Mouse (Mus musculus) thymus, adult 2 months (tissue): Measurements from ENCODE around the gene Svop. TPM values are rescaled to one million over a fixed set of nuclear protein-coding genes. Genes with fewer than 3 reads are reported as not detected.
A peak's percentile ranks its signal among the peaks of the same experiment; 100 is the strongest.

Experiments
- DNase-seq: peaks from one replicate; pipeline ENCODE4 v3.0.0; 2021
- H3K27ac ChIP-seq: fragments of 200-500 bp; 2 replicates; pipeline ENCODE4 v1.5.1; 2012; ENCODE audit warnings: low read length, control low read depth; ENCODE audit not compliant: control insufficient read depth, insufficient read depth
- H3K27me3 ChIP-seq: fragments of 200-500 bp; 2 replicates; pipeline ENCODE4 v1.6.1; 2012; ENCODE audit warnings: mild to moderate bottlenecking, low read length, moderate library complexity, mixed read lengths; ENCODE audit not compliant: control insufficient read depth, insufficient read depth
- H3K36me3 ChIP-seq: fragments of 200-500 bp; 2 replicates; pipeline ENCODE4 v1.6.1; 2012; ENCODE audit warnings: mild to moderate bottlenecking, low read length, moderate library complexity; ENCODE audit not compliant: control insufficient read depth, insufficient read depth
- H3K4me1 ChIP-seq: fragments of 200-500 bp; replicated peaks from 2 replicates; pipeline ENCODE4 v1.6.1; 2012; ENCODE audit warnings: low read length; ENCODE audit not compliant: control insufficient read depth, insufficient read depth
- H3K4me3 ChIP-seq: fragments of 200-500 bp; 2 replicates; pipeline ENCODE4 v1.5.1; 2012; ENCODE audit warnings: mild to moderate bottlenecking, low read length, control low read depth, moderate library complexity; ENCODE audit not compliant: control insufficient read depth, insufficient read depth
- CTCF ChIP-seq: fragments of 200-500 bp; IDR thresholded peaks from 2 replicates; pipeline ENCODE4 v1.5.1; 2012; ENCODE audit warnings: mild to moderate bottlenecking, control low read depth, low read length, moderate library complexity, borderline replicate concordance; ENCODE audit not compliant: control insufficient read depth, poor library complexity, insufficient read depth; ENCODE audit errors: extremely low read depth
- POLR2A ChIP-seq: fragments of 200-500 bp; IDR thresholded peaks from 2 replicates; pipeline ENCODE4 v1.6.1; 2012; ENCODE audit warnings: mild to moderate bottlenecking, low read length, control low read depth, moderate library complexity; ENCODE audit not compliant: control insufficient read depth, poor library complexity, insufficient read depth; ENCODE audit errors: extremely low read depth
- WGBS: fragments of 180-500 bp; shearing (Covaris S2); methylation state at CpG from one replicate; pipeline ENCODE4 v1.1.7; 2018; 5-methylcytosine and 5-hydroxymethylcytosine counted together
- polyA plus RNA-seq: library from polyadenylated mRNA; depleted of rRNA; stranded (reverse); fragments of >200 nt; gene quantifications from 2 replicates; pipeline ENCODE4 v1.2.3, GENCODE M21; 2012

Svop gene
- polyA plus RNA-seq, 1 experiment = 0.05 TPM

DNA sequence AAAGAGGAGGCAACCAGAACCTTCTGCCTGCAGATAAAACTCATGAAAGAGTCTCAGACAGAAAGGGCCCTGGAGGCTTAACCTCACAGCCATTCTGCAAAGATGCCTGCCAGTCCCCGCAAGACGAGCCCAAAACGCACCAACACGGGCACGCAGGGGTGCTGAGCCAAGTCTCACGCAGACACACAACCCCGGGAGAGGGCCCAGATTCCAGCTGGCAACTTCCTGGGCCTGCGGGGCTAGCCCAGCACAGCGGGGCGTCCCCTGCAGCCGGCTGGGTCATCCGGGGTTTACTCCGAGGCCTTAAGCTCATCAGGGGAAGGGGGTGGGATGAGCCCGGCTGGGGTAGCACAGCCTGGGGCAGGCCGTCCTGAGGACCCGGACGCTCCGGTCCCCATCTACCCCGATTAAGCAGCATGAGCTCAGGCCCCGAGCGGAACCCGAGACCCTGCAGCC, 98.3 kb downstream of the Svop start:
- TF ChIP-seq POLR2A (no peak), CTCF (no peak)
- H3K27ac ChIP-seq = peak overlapping the region; percentile 52
- H3K27me3 ChIP-seq = no peaks in the 10 kb centered on the region; the same call in 1 of the 2 replicates
- peaks cover 8% of the 10 kb centered on the region for H3K4me1 ChIP-seq
- H3K4me3 ChIP-seq = peak overlapping the region; percentile 61
- no peaks in the 10 kb centered on the region for H3K36me3 ChIP-seq
- peak; percentile 25 for DNase-seq
- under 1% methylated on average over 22 of the region's 22 CpGs for WGBS

DNA sequence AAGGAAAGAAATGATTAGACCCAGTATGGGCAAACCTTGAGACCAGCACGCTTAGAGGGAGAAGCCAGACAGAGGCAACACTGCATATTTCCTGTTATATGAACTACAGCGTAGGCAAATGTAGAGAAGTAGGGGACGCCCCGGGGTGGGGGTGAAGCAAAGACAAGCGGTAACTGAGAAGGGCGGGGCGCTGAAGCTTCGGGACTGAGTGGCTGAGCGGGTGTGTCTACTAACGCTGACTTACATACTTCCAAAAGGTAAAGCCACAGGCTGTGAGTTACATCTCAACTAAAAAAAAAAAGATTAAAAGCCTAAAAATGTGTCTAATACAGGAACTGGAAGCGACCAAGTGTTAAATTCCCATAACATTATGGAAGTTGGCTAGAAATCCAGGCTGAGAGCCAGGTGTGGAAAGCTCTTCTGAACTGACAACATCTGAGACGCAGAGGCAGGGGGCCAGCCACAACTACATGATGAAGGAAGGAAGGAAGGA, 99.0 kb downstream of the Svop start:
- peak; percentile 74 for DNase-seq
- 2% methylated on average over 12 of the region's 12 CpGs for WGBS
- no peak for TF ChIP-seq POLR2A
- TF ChIP-seq CTCF = no peak
- peak overlapping the region; percentile 61 for H3K4me3 ChIP-seq
- no peaks in the 10 kb centered on the region for H3K36me3 ChIP-seq
- peaks cover 8% of the 10 kb centered on the region for H3K4me1 ChIP-seq
- no peaks in the 10 kb centered on the region; the same call in 1 of the 2 replicates for H3K27me3 ChIP-seq
- peak overlapping the region; percentile 52 for H3K27ac ChIP-seq

GRCm38 (mm10) chr5:113991141-113991540, 100.2 kb downstream of the Svop start:
- Histone ChIP-seq H3K27me3 (no peaks in the 10 kb centered on the region; the same call in 1 of the 2 replicates), H3K4me3 (no peak overlapping the region), H3K4me1 (peaks cover 8% of the 10 kb centered on the region), H3K27ac (no peak overlapping the region), H3K36me3 (no peaks in the 10 kb centered on the region)
- 90% methylated on average over 7 of the region's 7 CpGs for WGBS
- TF ChIP-seq POLR2A (no peak), CTCF (no peak)
- DNase-seq = no peak

DNA sequence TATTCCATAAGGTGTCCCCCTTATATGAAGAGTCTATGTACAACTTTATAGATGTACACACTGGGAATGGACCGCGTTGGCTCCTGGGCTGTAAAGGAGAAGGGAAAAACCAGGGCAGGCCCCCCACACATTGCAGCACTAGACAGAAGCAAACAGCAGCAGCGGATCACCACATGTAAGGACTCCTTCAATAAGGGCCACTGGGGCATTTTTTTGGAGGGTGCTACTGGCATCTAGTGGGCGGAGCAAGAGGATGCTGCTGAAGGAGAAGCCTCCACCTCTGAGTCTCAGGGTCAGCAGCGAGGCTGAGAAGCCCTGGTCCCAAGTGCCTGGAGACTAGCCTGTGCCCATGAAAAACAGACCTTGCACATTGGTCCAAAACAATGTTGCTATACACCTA, 100.8 kb downstream of the Svop start:
- Histone ChIP-seq H3K27me3 (no peaks in the 10 kb centered on the region; the same call in 1 of the 2 replicates), H3K36me3 (no peaks in the 10 kb centered on the region), H3K4me1 (peaks cover 8% of the 10 kb centered on the region), H3K4me3 (no peak overlapping the region), H3K27ac (no peak overlapping the region)
- no peak for DNase-seq
- WGBS = 95% methylated on average over 5 of the region's 5 CpGs
- no peak for TF ChIP-seq POLR2A
- no peak for TF ChIP-seq CTCF

DNA sequence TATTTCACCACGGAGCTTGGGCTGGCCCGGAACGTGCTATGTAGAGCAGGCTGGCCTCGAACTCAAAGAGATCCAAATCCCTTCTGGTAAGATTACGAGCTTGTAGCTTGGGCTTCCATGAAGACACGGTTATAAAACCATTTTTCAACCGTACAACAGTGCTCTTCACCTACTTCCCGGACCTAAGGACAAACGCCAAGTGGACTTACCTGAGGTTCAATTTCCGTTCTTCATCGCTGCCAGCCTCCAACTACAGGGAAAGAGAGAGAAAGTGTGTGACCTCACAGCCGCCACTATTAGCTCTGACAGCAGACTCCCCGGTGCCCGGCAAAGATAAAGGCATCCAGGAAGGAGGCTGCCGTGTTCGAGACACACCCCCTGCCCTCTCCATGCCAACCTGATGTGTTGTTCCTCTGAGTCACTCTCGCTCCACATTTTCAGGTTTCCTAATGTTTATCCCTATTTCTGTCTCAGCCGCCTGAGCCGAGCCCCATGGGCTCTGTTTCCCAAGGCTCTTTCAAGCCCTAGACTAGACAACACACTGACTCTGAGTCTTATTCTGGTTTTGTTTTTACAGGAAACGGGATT, 101.8 kb downstream of the Svop start:
- H3K36me3 ChIP-seq = no peaks in the 10 kb centered on the region
- H3K27me3 ChIP-seq = no peaks in the 10 kb centered on the region; the same call in 1 of the 2 replicates
- 95% methylated on average over 20 of the region's 20 CpGs for WGBS
- TF ChIP-seq CTCF = no peak
- no peak for TF ChIP-seq POLR2A
- no peak overlapping the region for H3K4me3 ChIP-seq
- peaks cover 8% of the 10 kb centered on the region for H3K4me1 ChIP-seq
- no peak overlapping the region for H3K27ac ChIP-seq
- DNase-seq = no peak

GRCm38 (mm10) chr5:113986182-113986961, 105.0 kb downstream of the Svop start:
- DNase-seq = no peak
- Histone ChIP-seq H3K36me3 (no peaks in the 10 kb centered on the region), H3K4me1 (no peaks in the 10 kb centered on the region; the same call in 1 of the 2 replicates), H3K27ac (no peak overlapping the region), H3K27me3 (no peaks in the 10 kb centered on the region), H3K4me3 (no peak overlapping the region)
- no peak for TF ChIP-seq POLR2A
- no peak for TF ChIP-seq CTCF
- WGBS = 91% methylated on average over 9 of the region's 9 CpGs
